Mouse (Mus musculus) myocyte (in vitro differentiated cells): ENCODE results near the gene Mul1.

ENCODE experiments used
- CEBPB ChIP-seq: IDR thresholded peaks from 2 replicates; pipeline ENCODE4 v1.6.1; 2011; ENCODE audit warnings: mild to moderate bottlenecking, moderate library complexity; ENCODE audit not compliant: poor library complexity, insufficient read depth, severe bottlenecking
- MAX ChIP-seq: IDR thresholded peaks from one replicate; pipeline ENCODE4 v1.6.1; 2011; ENCODE audit warnings: low read depth, mild to moderate bottlenecking, control low read depth
- POLR2A ChIP-seq: IDR thresholded peaks from one replicate; pipeline ENCODE4 v1.6.1; 2011; ENCODE audit warnings: low read depth, mild to moderate bottlenecking, control low read depth, moderate library complexity; ENCODE audit not compliant: insufficient read length
- POLR2AphosphoS2 ChIP-seq: IDR thresholded peaks from one replicate; pipeline ENCODE4 v1.6.1; 2011; ENCODE audit warnings: low read depth, control low read depth; ENCODE audit not compliant: insufficient read length
- TCF12 ChIP-seq: IDR thresholded peaks from one replicate; pipeline ENCODE4 v1.6.1; 2011; ENCODE audit warnings: mild to moderate bottlenecking, control low read depth; ENCODE audit not compliant: poor library complexity, insufficient read depth, severe bottlenecking
- USF1 ChIP-seq: IDR thresholded peaks from one replicate; pipeline ENCODE4 v1.6.1; 2011; ENCODE audit warnings: low read depth, mild to moderate bottlenecking, control low read depth, moderate library complexity

DNA sequence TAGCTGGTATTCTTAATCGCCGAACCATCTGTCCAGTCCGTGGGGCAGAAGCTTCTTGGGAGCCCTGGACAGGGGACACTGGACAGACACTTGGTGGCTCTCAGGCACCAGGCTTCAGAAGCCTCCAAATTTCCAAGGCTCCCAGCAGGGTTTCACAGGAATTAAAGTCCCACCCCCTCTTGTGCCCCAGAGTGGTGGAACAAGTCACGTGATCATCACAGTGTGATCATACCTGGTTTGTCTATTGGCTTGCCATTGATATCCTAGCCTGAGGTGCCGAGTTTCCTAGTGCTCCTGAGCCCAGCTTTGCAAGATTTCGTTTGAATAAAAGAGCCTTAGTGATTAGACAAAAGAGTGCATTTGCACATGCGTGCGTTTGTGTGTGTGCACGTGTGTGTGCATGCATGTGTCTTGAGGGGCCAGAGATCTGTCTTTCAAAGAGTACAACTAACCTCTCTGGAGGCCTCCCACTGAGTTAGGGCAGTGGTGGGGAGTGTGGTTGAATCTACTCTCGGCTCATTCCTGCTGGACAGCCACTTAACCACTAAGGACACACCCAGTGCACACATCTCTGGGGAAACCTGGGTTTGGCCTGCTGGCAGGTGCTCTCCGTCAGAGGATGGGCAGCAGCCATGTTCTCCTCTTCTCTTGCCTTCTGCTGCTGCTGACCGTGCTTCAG, 15.3 kb downstream of the Mul1 start:
- no peak for TF ChIP-seq POLR2A
- TF ChIP-seq MAX: no peak
- no peak for TF ChIP-seq CEBPB
- no peak for TF ChIP-seq USF1
- no peak for TF ChIP-seq POLR2AphosphoS2
- TF ChIP-seq TCF12: no peak
